Mouse (Mus musculus) C2C12 (cell line): ENCODE results near the gene Pde8a. TPM values are rescaled to one million over a fixed set of nuclear protein-coding genes. Genes with fewer than 3 reads are reported as not detected.

Source experiments
- H3K27me3 ChIP-seq: one replicate; pipeline ENCODE4 v1.6.1; 2011; ENCODE audit not compliant: control insufficient read depth, insufficient read depth, insufficient read length
- H3K36me3 ChIP-seq: one replicate; pipeline ENCODE4 v1.6.1; 2011; ENCODE audit not compliant: control insufficient read depth, insufficient read depth
- H3K4me3 ChIP-seq: one replicate; pipeline ENCODE4 v1.5.1; 2011; ENCODE audit warnings: mild to moderate bottlenecking, control low read depth; ENCODE audit not compliant: poor library complexity, insufficient read depth, severe bottlenecking
- H3K79me2 ChIP-seq: one replicate; pipeline ENCODE4 v1.6.1; 2011; ENCODE audit not compliant: control insufficient read depth, insufficient read depth
- H3K79me3 ChIP-seq: one replicate; pipeline ENCODE4 v1.6.1; 2011; ENCODE audit warnings: low read depth, control low read depth
- H3ac ChIP-seq: one replicate; pipeline ENCODE3; 2011; ENCODE audit warnings: low read depth; ENCODE audit not compliant: control insufficient read depth, insufficient read length
- CEBPB ChIP-seq: IDR thresholded peaks from one replicate; pipeline ENCODE4 v1.6.1; 2011; ENCODE audit warnings: low read depth, mild to moderate bottlenecking, control low read depth, moderate library complexity
- CTCF ChIP-seq: IDR thresholded peaks from one replicate; pipeline ENCODE4 v1.5.1; 2011; ENCODE audit not compliant: control insufficient read depth, insufficient read depth, insufficient read length
- FOSL1 ChIP-seq: IDR thresholded peaks from one replicate; pipeline ENCODE4 v1.8.0; 2011; ENCODE audit warnings: mild to moderate bottlenecking, low read length; ENCODE audit not compliant: poor library complexity, insufficient read depth, severe bottlenecking
- MAX ChIP-seq: IDR thresholded peaks from one replicate; pipeline ENCODE4 v1.6.1; 2011; ENCODE audit warnings: mild to moderate bottlenecking, control low read depth
- MYOD1 ChIP-seq: IDR thresholded peaks from one replicate; pipeline ENCODE4 v1.6.1; 2011; ENCODE audit warnings: low read depth; ENCODE audit not compliant: control insufficient read depth, insufficient read length
- MYOG ChIP-seq: IDR thresholded peaks from one replicate; pipeline ENCODE4 v1.6.1; 2011; ENCODE audit not compliant: control insufficient read depth, insufficient read length; ENCODE audit errors: extremely low read depth
- USF1 ChIP-seq: IDR thresholded peaks from one replicate; pipeline ENCODE4 v1.6.1; 2011; ENCODE audit warnings: low read depth, mild to moderate bottlenecking, control low read depth, moderate library complexity
- polyA plus RNA-seq: library from polyadenylated mRNA; unstranded; fragments of >200 nt; fragmentation: generic; extraction: Trizol; gene quantifications from one replicate; pipeline ENCODE4 v1.2.1, GENCODE M21; 2012; ENCODE audit warnings: missing spikeins

Pde8a gene
- polyA plus RNA-seq, 1 experiment: 2.1 TPM

DNA sequence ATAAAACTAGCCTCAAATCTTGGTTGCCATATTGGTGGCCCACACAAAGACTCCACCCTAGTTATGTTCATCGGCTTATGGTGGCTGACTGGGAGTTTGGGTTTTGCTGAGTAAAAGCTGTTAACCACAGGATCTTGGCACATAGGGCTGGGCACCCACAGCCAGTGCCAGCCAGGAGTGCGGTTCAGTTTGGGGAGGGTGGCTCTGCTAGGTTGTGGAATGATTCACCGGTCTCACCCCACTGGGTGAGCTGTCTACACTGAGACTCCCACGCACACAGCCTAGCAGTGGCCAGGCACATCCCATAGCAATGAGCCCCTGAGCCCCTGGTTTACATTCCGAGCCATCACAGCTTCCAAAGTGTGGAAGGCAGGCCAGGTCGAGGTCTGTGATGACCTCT lies 106.4 kb downstream of the Pde8a start:
- no peaks in the 10 kb centered on the region for H3K27me3 ChIP-seq
- H3ac ChIP-seq: no peak overlapping the region
- no peaks in the 10 kb centered on the region for H3K36me3 ChIP-seq
- TF ChIP-seq FOSL1 (no peak), MYOG (no peak), MYOD1 (no peak), USF1 (no peak), CTCF (no peak), CEBPB (no peak), MAX (no peak)
- no peaks in the 10 kb centered on the region for H3K79me2 ChIP-seq
- no peak overlapping the region for H3K4me3 ChIP-seq
- H3K79me3 ChIP-seq: no peaks in the 10 kb centered on the region

DNA sequence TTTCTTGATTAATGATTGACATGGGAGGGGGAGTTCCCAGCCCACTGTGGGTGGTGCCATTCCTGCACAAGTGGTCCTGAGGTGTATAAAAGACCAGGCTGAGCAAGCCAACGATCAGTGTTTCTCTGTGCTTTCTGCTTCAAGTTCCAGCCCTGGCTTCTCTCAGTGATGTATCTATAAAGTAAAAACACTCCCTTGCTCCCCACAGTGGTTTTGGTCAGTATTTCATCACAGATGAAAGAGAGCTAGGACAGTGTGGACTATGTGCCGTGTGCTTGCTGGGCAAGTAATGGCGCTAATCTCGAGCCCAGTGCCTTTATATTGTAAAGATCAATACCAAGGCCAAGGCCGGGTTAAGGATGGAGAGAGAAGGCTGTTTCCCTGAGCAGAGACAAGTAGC lies 108.4 kb downstream of the Pde8a start:
- Histone ChIP-seq H3K36me3 (no peaks in the 10 kb centered on the region), H3ac (no peak overlapping the region), H3K79me2 (no peaks in the 10 kb centered on the region), H3K27me3 (no peaks in the 10 kb centered on the region), H3K79me3 (no peaks in the 10 kb centered on the region), H3K4me3 (no peak overlapping the region)
- no peak for TF ChIP-seq MYOG
- TF ChIP-seq FOSL1: no peak
- no peak for TF ChIP-seq CEBPB
- TF ChIP-seq CTCF: no peak
- TF ChIP-seq MYOD1: no peak
- TF ChIP-seq MAX: no peak

DNA sequence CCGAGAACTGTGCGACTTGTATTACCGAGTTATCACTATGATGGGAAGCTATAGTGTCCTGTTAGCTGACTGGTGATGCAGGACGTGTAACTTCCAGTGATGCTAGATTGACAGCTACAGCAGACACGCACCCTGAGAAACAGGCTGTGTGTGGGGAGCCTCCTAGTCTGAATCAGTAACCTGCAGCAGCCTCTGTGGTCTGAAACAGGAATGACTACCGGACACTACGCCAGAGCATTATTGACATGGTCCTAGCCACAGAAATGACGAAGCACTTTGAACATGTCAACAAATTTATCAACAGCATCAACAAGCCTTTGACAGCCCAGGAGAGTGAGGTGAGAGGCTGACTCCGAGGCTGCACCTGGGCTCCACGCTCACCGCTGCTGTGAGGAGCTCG lies 112.6 kb downstream of the Pde8a start:
- no peak overlapping the region for H3K4me3 ChIP-seq
- H3ac ChIP-seq: no peak overlapping the region
- TF ChIP-seq CTCF (no peak), MYOD1 (no peak), MAX (no peak), MYOG (no peak), FOSL1 (no peak), USF1 (no peak), CEBPB (no peak)
- H3K27me3 ChIP-seq: no peaks in the 10 kb centered on the region
- no peaks in the 10 kb centered on the region for H3K79me2 ChIP-seq
- no peaks in the 10 kb centered on the region for H3K36me3 ChIP-seq
- H3K79me3 ChIP-seq: no peaks in the 10 kb centered on the region

DNA sequence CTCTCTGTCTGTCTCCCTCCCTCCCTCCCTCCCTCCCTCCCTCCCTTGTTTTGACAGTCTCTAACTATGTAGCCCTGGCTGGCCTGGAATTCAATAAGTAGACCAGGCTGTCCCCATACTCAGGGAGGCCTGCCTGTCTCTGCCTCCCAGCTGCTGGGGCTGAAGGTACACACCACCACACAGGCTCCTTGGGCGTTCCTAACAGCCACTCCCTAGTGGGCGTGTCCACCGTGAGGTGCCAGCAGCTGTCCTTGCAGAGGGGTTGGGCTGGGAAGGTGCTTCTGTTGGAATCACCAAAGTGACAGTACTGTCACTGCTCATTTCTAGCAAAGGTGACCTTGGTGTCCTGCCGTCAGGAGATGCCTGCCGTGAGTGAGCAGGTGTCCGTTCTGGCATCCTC lies 113.5 kb downstream of the Pde8a start:
- TF ChIP-seq CTCF: no peak
- no peak for TF ChIP-seq MAX
- no peak for TF ChIP-seq CEBPB
- TF ChIP-seq USF1: no peak
- no peaks in the 10 kb centered on the region for H3K79me2 ChIP-seq
- no peaks in the 10 kb centered on the region for H3K79me3 ChIP-seq
- no peak overlapping the region for H3ac ChIP-seq
- no peaks in the 10 kb centered on the region for H3K27me3 ChIP-seq
- H3K4me3 ChIP-seq: no peak overlapping the region
- no peaks in the 10 kb centered on the region for H3K36me3 ChIP-seq

DNA sequence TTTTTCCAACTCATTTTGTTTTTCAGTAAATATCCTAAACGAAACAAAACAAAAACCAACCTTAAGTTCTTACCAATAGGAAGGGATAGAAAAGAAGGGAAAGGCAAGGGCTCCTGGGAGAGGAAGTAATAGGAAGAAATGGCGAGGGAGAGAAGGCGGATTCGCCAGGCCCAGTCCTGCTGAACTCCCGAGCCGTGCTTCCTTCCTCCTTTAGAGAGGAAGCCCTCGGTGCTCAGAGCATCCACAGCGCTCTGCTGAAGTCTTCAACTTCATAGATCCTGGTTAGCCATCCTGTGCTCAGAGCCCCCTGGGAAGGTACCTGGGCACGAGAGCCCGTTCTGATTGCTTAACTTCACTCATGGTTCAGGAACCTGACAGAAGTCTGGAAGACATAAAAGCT lies 114.3 kb downstream of the Pde8a start:
- H3K79me2 ChIP-seq: no peaks in the 10 kb centered on the region
- H3ac ChIP-seq: no peak overlapping the region
- no peak overlapping the region for H3K4me3 ChIP-seq
- TF ChIP-seq CEBPB (no peak), MAX (no peak), CTCF (no peak), USF1 (no peak), FOSL1 (no peak), MYOG (no peak)
- no peaks in the 10 kb centered on the region for H3K79me3 ChIP-seq
- H3K36me3 ChIP-seq: peaks cover 5% of the 10 kb centered on the region
- no peaks in the 10 kb centered on the region for H3K27me3 ChIP-seq

DNA sequence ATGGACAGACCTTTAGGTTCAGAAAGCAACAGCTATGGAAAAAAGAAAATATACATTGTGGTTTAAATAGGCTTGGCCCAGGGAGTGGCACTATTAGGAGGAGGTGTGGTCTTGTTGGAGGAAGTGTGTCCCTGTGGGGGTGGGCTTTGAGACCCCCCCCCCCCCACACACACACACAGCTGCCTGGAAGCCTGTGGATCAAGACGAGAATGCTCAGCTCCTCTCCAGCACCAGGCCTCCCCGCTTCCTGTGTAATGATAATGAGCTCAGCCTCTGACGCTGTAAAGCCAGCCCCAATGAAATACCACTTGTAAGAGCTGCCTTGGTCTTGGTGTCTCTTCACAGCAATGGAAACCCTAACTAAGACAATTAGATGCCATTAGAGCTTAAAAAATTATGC lies 117.4 kb downstream of the Pde8a start:
- no peaks in the 10 kb centered on the region for H3K79me3 ChIP-seq
- no peak overlapping the region for H3ac ChIP-seq
- no peaks in the 10 kb centered on the region for H3K79me2 ChIP-seq
- H3K4me3 ChIP-seq: no peak overlapping the region
- TF ChIP-seq CEBPB (no peak), MAX (no peak)
- H3K36me3 ChIP-seq: peaks cover 26% of the 10 kb centered on the region
- H3K27me3 ChIP-seq: no peaks in the 10 kb centered on the region

DNA sequence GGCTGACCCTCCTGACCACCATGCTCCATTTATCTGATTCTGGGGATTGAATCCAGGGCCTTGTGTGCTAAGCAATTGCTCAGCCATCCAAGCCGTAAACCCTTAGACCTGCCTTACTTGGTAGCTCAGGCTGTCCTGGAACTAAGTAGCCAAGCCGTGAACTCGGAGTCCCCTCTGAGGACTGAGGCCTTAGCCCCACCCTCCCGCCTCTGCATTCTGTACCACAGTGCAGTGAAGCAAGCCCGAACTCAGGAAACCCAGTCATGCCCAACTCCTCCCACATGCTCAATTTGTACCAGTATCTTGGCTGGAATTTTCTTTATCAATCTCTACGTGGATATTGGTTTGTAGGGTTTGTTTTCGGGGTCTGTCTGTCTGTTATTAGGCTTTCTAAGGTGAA lies 118.5 kb downstream of the Pde8a start:
- no peak for TF ChIP-seq CTCF
- TF ChIP-seq FOSL1: no peak
- no peak for TF ChIP-seq MAX
- no peak for TF ChIP-seq CEBPB
- no peak for TF ChIP-seq USF1
- TF ChIP-seq MYOG: no peak
- TF ChIP-seq MYOD1: no peak
- Histone ChIP-seq H3ac (no peak overlapping the region), H3K27me3 (no peaks in the 10 kb centered on the region), H3K79me2 (no peaks in the 10 kb centered on the region), H3K79me3 (no peaks in the 10 kb centered on the region), H3K4me3 (no peak overlapping the region), H3K36me3 (peaks cover 30% of the 10 kb centered on the region)
